Mouse (Mus musculus) midbrain, embryonic 10.5 days (tissue): ENCODE measurements at regions not wholly inside any gene's neighbourhood (a gene's known extent, or its start where the extent isn't known, plus 50 kb on each side); places are given as distances from the start of the nearest gene placed in this dataset.

ENCODE experiments used
- DNase-seq: peaks from one replicate; pipeline ENCODE4 v3.0.0-alpha.2; 2017; ENCODE audit warnings: low spot score
- H3K27ac ChIP-seq: fragments of 300-500 bp; sonication (generic); replicated peaks from 2 replicates; pipeline ENCODE4 v1.5.1; 2016; ENCODE audit warnings: mild to moderate bottlenecking
- H3K27me3 ChIP-seq: fragments of 300-500 bp; sonication (generic); 2 replicates; pipeline ENCODE4 v1.6.1; 2016; ENCODE audit warnings: low read depth, mild to moderate bottlenecking; ENCODE audit not compliant: poor library complexity, severe bottlenecking
- H3K36me3 ChIP-seq: fragments of 300-500 bp; sonication (generic); 2 replicates; pipeline ENCODE4 v1.6.1; 2016; ENCODE audit warnings: mild to moderate bottlenecking, moderate library complexity
- H3K4me1 ChIP-seq: fragments of 300-500 bp; sonication (generic); 2 replicates; pipeline ENCODE4 v1.6.1; 2016
- H3K4me3 ChIP-seq: fragments of 300-500 bp; sonication (generic); 2 replicates; pipeline ENCODE4 v1.5.1; 2016; ENCODE audit warnings: mild to moderate bottlenecking, moderate library complexity
- H3K9me3 ChIP-seq: fragments of 300-500 bp; sonication (generic); replicated peaks from 2 replicates; pipeline ENCODE4 v1.6.1; 2016; ENCODE audit warnings: mild to moderate bottlenecking
- WGBS: fragments of 180-500 bp; shearing (Covaris S2); methylation state at CpG from one replicate; pipeline ENCODE4 v1.1.7; 2016; 5-methylcytosine and 5-hydroxymethylcytosine counted together

DNA sequence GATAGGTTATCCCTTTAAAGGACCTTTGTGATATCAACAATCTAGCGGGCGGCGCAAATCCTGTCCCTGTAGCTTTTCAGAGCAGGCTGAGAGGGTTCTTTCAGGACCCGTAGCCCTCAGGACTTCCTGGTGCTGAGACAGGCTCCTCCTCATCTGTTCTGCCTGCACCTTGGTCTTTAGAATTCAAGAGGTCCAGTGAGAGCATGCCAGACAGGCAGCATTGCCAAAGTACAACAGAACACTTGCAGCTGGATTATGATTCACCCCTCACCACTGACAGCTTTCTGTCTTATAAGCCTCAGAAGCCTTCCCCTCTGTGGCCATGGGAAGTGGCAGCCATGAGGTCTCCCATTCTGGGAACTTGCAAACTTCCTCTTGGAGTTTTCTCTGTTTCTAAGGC is 216.0 kb upstream of the Irx2 start:
- no peaks in the 10 kb centered on the region for H3K36me3 ChIP-seq
- 0 out of 2 replicates have a peak, but pooled peaks cover 6% of the 10 kb centered on the region for H3K27me3 ChIP-seq
- no peaks in the 10 kb centered on the region for H3K4me1 ChIP-seq
- H3K9me3 ChIP-seq, result no peaks in the 10 kb centered on the region
- no peak overlapping the region for H3K27ac ChIP-seq
- 88% methylated on average over 4 of the region's 4 CpGs for WGBS
- no peak for DNase-seq
- no peak overlapping the region for H3K4me3 ChIP-seq

DNA sequence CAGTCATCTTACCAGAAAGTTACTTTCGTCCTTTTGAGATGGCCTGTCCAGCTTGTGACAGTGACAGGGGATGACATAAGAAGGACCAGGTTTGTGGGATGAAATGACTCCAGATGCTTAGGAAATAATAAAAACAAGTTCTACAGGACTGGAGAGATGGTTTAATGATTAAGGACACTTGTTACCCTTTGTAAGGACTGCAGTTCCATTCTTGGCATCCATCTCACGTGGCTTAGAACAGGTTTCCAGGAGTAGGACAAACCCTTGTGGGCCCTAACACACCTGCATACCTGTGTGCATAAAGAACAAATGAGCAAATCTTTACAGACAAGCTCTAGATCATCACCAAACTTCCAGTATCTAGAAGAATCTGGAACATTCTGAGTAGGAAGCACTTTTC is 211.6 kb upstream of the Irx2 start:
- DNase-seq, result no peak
- Histone ChIP-seq H3K27me3 (0 out of 2 replicates have a peak, but pooled peaks cover 6% of the 10 kb centered on the region), H3K36me3 (no peaks in the 10 kb centered on the region), H3K27ac (no peak overlapping the region), H3K4me3 (no peak overlapping the region), H3K4me1 (no peaks in the 10 kb centered on the region), H3K9me3 (no peaks in the 10 kb centered on the region)
- 81% methylated on average over 2 of the region's 2 CpGs for WGBS

- DNase-seq, result no peak
- Histone ChIP-seq H3K4me1 (no peaks in the 10 kb centered on the region), H3K36me3 (no peaks in the 10 kb centered on the region), H3K27ac (no peak overlapping the region), H3K4me3 (no peak overlapping the region), H3K9me3 (no peaks in the 10 kb centered on the region), H3K27me3 (no peaks in the 10 kb centered on the region)
- 81% methylated on average over 3 of the region's 3 CpGs for WGBS
These were observed 210.8 kb upstream of the Irx2 start for GRCm38 (mm10) chr13:72417816-72418215.

- Histone ChIP-seq H3K4me1 (no peaks in the 10 kb centered on the region), H3K27me3 (no peaks in the 10 kb centered on the region), H3K36me3 (no peaks in the 10 kb centered on the region), H3K27ac (no peak overlapping the region), H3K4me3 (no peak overlapping the region), H3K9me3 (no peaks in the 10 kb centered on the region)
- 81% methylated on average over 2 of the region's 2 CpGs for WGBS
- DNase-seq, result no peak
These were observed 210.3 kb upstream of the Irx2 start for GRCm38 (mm10) chr13:72418285-72418684.

DNA sequence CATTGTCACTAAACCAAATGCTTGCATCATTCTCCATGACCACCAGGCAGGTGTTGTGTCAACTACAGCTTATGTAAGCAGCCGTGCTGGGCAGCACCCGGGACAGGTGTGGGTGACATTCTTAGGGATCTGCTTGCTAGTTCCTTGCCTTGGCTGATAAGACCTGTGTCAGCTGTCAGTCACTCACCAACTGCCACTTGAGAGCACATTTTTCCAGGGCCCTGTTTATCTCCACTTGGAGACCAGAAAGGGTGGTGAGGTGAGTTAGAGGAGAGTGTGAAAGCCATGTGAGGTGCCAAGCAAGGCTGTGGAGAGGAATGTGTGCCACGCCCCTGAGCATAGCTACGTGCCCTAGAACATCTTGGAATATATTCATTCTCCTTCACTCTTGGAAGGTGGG is 209.1 kb upstream of the Irx2 start:
- Histone ChIP-seq H3K27me3 (no peaks in the 10 kb centered on the region), H3K9me3 (no peaks in the 10 kb centered on the region), H3K36me3 (no peaks in the 10 kb centered on the region), H3K4me3 (no peak overlapping the region), H3K27ac (no peak overlapping the region), H3K4me1 (0 out of 2 replicates have a peak, but pooled peaks cover 6% of the 10 kb centered on the region)
- DNase-seq, result no peak
- 95% methylated on average over 4 of the region's 4 CpGs for WGBS

DNA sequence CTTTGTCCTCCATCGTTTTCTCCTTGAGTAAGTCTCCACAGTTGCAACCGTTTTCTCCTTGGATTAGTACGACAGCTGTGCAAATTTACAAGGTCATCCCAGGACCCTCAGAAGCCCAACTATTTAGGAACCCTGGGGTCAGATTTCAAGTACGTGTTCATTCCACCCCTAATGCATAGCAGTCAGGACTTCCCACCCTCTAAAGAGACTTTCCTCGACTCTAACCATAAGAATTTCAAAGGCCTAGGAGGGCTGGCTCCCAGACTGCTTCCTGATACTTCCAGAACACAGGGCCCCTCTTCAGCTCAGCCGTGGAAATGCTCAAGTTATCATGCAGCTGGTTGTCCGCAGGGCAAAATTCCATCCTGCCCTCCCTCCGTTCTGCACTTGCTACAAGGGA is 202.7 kb upstream of the Irx2 start:
- Histone ChIP-seq H3K27me3 (no peaks in the 10 kb centered on the region), H3K9me3 (no peaks in the 10 kb centered on the region), H3K27ac (no peak overlapping the region), H3K36me3 (no peaks in the 10 kb centered on the region), H3K4me1 (peaks cover 15% of the 10 kb centered on the region), H3K4me3 (no peak overlapping the region)
- 56% methylated on average over 8 of the region's 8 CpGs for WGBS
- DNase-seq, result no peak

GRCm38 (mm10) chr13:72445336-72445735 is 183.3 kb upstream of the Irx2 start:
- DNase-seq, result no peak
- no peaks in the 10 kb centered on the region for H3K9me3 ChIP-seq
- H3K27ac ChIP-seq, result no peak overlapping the region
- no peaks in the 10 kb centered on the region for H3K36me3 ChIP-seq
- H3K27me3 ChIP-seq, result no peaks in the 10 kb centered on the region
- no peaks in the 10 kb centered on the region for H3K4me1 ChIP-seq
- H3K4me3 ChIP-seq, result no peak overlapping the region
- 85% methylated on average over 3 of the region's 3 CpGs for WGBS

GRCm38 (mm10) chr13:72448458-72449058 is 180.1 kb upstream of the Irx2 start:
- Histone ChIP-seq H3K9me3 (no peaks in the 10 kb centered on the region), H3K4me3 (no peak overlapping the region), H3K27ac (no peak overlapping the region), H3K36me3 (no peaks in the 10 kb centered on the region), H3K27me3 (no peaks in the 10 kb centered on the region), H3K4me1 (no peaks in the 10 kb centered on the region)
- WGBS, result 85% methylated on average over 5 of the region's 5 CpGs
- DNase-seq, result no peak

GRCm38 (mm10) chr13:72495353-72495752 is 133.3 kb upstream of the Irx2 start:
- 87% methylated on average over 7 of the region's 7 CpGs for WGBS

GRCm38 (mm10) chr13:72497036-72497435 is 131.6 kb upstream of the Irx2 start:
- no peaks in the 10 kb centered on the region for H3K9me3 ChIP-seq
- no peak overlapping the region for H3K27ac ChIP-seq
- no peaks in the 10 kb centered on the region; the same call in 1 of the 2 replicates for H3K27me3 ChIP-seq
- WGBS, result 72% methylated on average over 5 of the region's 5 CpGs
- H3K4me1 ChIP-seq, result peaks cover 18% of the 10 kb centered on the region
- H3K36me3 ChIP-seq, result no peaks in the 10 kb centered on the region
- DNase-seq, result no peak
- H3K4me3 ChIP-seq, result no peak overlapping the region

More at GRCm38 (mm10) chr13:72495353-72495752, 133.3 kb upstream of the Irx2 start:
- H3K4me3 ChIP-seq, result no peak overlapping the region
- no peak overlapping the region for H3K27ac ChIP-seq
- H3K36me3 ChIP-seq, result no peaks in the 10 kb centered on the region
- H3K9me3 ChIP-seq, result no peaks in the 10 kb centered on the region
- DNase-seq, result no peak
- peaks cover 18% of the 10 kb centered on the region for H3K4me1 ChIP-seq
- H3K27me3 ChIP-seq, result no peaks in the 10 kb centered on the region; the same call in 1 of the 2 replicates

DNA sequence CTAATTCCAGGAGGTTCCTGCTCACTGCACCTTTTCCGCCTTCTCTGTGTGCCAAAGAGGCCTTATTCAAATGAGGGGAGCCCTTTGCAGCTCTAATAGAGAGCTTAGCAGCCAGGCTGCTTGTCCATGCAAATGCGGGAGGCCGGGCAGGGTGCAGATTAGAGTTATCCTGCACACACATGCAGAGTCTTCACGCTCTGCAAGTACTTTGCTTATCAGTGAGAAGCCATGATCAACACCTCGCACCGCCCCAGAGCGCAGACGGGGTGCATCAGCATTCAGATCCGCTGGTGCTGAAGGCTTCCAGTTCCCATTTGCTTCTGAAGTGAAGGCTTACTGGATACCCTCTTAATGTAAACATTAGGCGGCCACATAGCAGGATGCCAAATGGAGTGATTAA is 131.1 kb upstream of the Irx2 start:
- Histone ChIP-seq H3K4me3 (peak overlapping the region; percentile 33; the same call in 1 of the 2 replicates), H3K36me3 (no peaks in the 10 kb centered on the region), H3K4me1 (peaks cover 18% of the 10 kb centered on the region), H3K27me3 (no peaks in the 10 kb centered on the region; the same call in 1 of the 2 replicates), H3K9me3 (no peaks in the 10 kb centered on the region), H3K27ac (peak overlapping the region; percentile 63)
- WGBS, result 7% methylated on average over 10 of the region's 10 CpGs
- DNase-seq, result peak; percentile 61

- WGBS, result 86% methylated on average over 4 of the region's 4 CpGs
- H3K36me3 ChIP-seq, result no peaks in the 10 kb centered on the region
- H3K4me1 ChIP-seq, result no peaks in the 10 kb centered on the region
- no peaks in the 10 kb centered on the region for H3K27me3 ChIP-seq
- no peaks in the 10 kb centered on the region for H3K9me3 ChIP-seq
- no peak for DNase-seq
- no peak overlapping the region for H3K4me3 ChIP-seq
- H3K27ac ChIP-seq, result no peak overlapping the region
These were observed 122.7 kb upstream of the Irx2 start for GRCm38 (mm10) chr13:72505954-72506353.

DNA sequence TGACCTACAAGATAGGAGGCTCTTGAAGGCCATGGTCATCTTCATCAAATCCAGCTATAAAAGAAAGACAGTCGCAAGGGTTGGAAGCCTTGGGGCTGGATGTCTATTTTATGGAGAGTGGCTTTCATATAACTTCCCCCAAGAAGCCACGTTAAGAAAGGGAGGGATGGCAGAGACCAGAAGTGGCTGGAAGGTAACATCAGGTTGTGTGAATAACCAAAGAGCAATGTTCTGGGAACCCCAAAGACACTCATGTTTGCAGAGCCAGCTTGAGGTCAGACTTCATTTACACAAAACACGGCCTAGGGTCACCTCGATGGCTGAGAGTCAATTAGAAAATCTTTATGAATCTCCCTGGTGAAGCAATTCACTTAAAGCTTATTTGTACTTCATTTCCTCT is 90.0 kb upstream of the Irx2 start:
- H3K27ac ChIP-seq, result no peak overlapping the region
- DNase-seq, result no peak
- H3K4me1 ChIP-seq, result 0 out of 2 replicates have a peak, but pooled peaks cover 5% of the 10 kb centered on the region
- peaks cover 6% of the 10 kb centered on the region; the same call in 1 of the 2 replicates for H3K9me3 ChIP-seq
- 86% methylated on average over 4 of the region's 4 CpGs for WGBS
- H3K36me3 ChIP-seq, result no peaks in the 10 kb centered on the region
- no peaks in the 10 kb centered on the region for H3K27me3 ChIP-seq
- no peak overlapping the region for H3K4me3 ChIP-seq
